Mouse (Mus musculus) CH12.LX (cell line): ENCODE data around the gene Hist1h2af. TPM values are rescaled to one million over a fixed set of nuclear protein-coding genes. Genes with fewer than 3 reads are reported as not detected.

Experiments used
- DNase-seq: peaks from one replicate; pipeline ENCODE4 v3.0.0-alpha.2; 2013; ENCODE audit errors: extremely low read depth
- H3K27ac ChIP-seq: 2 replicates; pipeline ENCODE4 v1.5.1; 2012; ENCODE audit warnings: low read depth, mild to moderate bottlenecking, control low read depth, moderate library complexity; ENCODE audit not compliant: insufficient read depth
- H3K27me3 ChIP-seq: replicated peaks from 2 replicates; pipeline ENCODE3; 2012; ENCODE audit warnings: inconsistent platforms
- H3K36me3 ChIP-seq, 2 experiments: replicated peaks in 1 of 2; 2 replicates each; pipeline versions ENCODE3 to v1.6.1; 2012; ENCODE audit warnings: inconsistent platforms in 1 of 2, low read length in 1 of 2, mild to moderate bottlenecking in 1 of 2, mixed read lengths in 1 of 2, moderate library complexity in 1 of 2; ENCODE audit not compliant: control insufficient read depth in 1 of 2, insufficient read depth in 1 of 2
- H3K4me1 ChIP-seq, 2 experiments: 2 replicates each; pipeline ENCODE4 v1.6.1; 2012; ENCODE audit warnings: inconsistent platforms in 1 of 2, moderate library complexity in 1 of 2; ENCODE audit not compliant: insufficient read depth in 2 of 2, control insufficient read depth in 1 of 2
- H3K4me2 ChIP-seq: 2 replicates; pipeline ENCODE4 v1.6.1; 2012; ENCODE audit warnings: low read depth, mild to moderate bottlenecking, control low read depth; ENCODE audit not compliant: poor library complexity, insufficient read depth, severe bottlenecking
- H3K4me3 ChIP-seq, 3 experiments: fragments of 150-350 bp in 1 of 3; sonication (generic) in 1 of 3; replicated peaks in 1 of 3; 2 replicates each; pipeline versions ENCODE3 to v1.5.1; 2011 to 2012; ENCODE audit warnings: low read depth in 2 of 3, low read length in 2 of 3, mild to moderate bottlenecking in 2 of 3, moderate library complexity in 2 of 3, control low read depth in 1 of 3, improper control_type of control experiment in 1 of 3, inconsistent platforms in 1 of 3, mixed read lengths in 1 of 3; ENCODE audit not compliant: poor library complexity in 1 of 3
- H3K79me2 ChIP-seq: replicated peaks from 2 replicates; pipeline ENCODE4 v1.6.1; 2012; ENCODE audit warnings: mild to moderate bottlenecking, moderate library complexity; ENCODE audit not compliant: control insufficient read depth, poor library complexity, insufficient read depth, severe bottlenecking; ENCODE audit errors: extremely low read depth
- H3K9ac ChIP-seq: 2 replicates; pipeline ENCODE4 v1.6.1; 2012; ENCODE audit warnings: low read depth, mild to moderate bottlenecking, control low read depth, moderate library complexity; ENCODE audit not compliant: insufficient read depth
- H3K9me3 ChIP-seq: replicated peaks from 2 replicates; pipeline ENCODE3; 2012; ENCODE audit warnings: low read length, inconsistent platforms, mixed read lengths
- CHD1 ChIP-seq: IDR thresholded peaks from 2 replicates; pipeline ENCODE4 v1.6.1; 2012; ENCODE audit warnings: low read depth, low read length, improper control_type of control experiment, inconsistent platforms
- CHD2 ChIP-seq: IDR thresholded peaks from 2 replicates; pipeline ENCODE4 v1.6.1; 2011; ENCODE audit warnings: low read length, improper control_type of control experiment
- E2F4 ChIP-seq: IDR thresholded peaks from 2 replicates; pipeline ENCODE4 v1.6.1; 2011; ENCODE audit warnings: low read depth, low read length, improper control_type of control experiment; ENCODE audit not compliant: insufficient replicate concordance
- ELF1 ChIP-seq: IDR thresholded peaks from 2 replicates; pipeline ENCODE4 v1.6.1; 2014; ENCODE audit warnings: low read depth, mild to moderate bottlenecking, inconsistent platforms, low read length, improper control_type of control experiment
- EP300 ChIP-seq: IDR thresholded peaks from 2 replicates; pipeline ENCODE4 v1.6.1; 2011; ENCODE audit warnings: low read length, improper control_type of control experiment
- ETS1 ChIP-seq: conservative IDR thresholded peaks from 2 replicates; pipeline ENCODE4 v1.6.1; 2012; ENCODE audit warnings: low read depth, mild to moderate bottlenecking, inconsistent platforms, low read length, improper control_type of control experiment, moderate library complexity
- GABPA ChIP-seq: IDR thresholded peaks from 2 replicates; pipeline ENCODE4 v1.6.1; 2012; ENCODE audit warnings: low read depth, low read length, improper control_type of control experiment, inconsistent platforms; ENCODE audit not compliant: insufficient replicate concordance
- HCFC1 ChIP-seq: IDR thresholded peaks from 2 replicates; pipeline ENCODE4 v1.6.1; 2012; ENCODE audit warnings: low read depth, mild to moderate bottlenecking, inconsistent platforms, low read length, improper control_type of control experiment
- IRF4 ChIP-seq: IDR thresholded peaks from 2 replicates; pipeline ENCODE4 v1.6.1; 2014; ENCODE audit warnings: low read depth, mild to moderate bottlenecking, inconsistent platforms, low read length, improper control_type of control experiment
- JUND ChIP-seq: conservative IDR thresholded peaks from 2 replicates; pipeline ENCODE4 v1.6.1; 2011; ENCODE audit warnings: low read depth, low read length, improper control_type of control experiment
- KAT2A ChIP-seq: IDR thresholded peaks from 2 replicates; pipeline ENCODE4 v1.6.1; 2012; ENCODE audit warnings: low read length, improper control_type of control experiment, inconsistent platforms; ENCODE audit not compliant: insufficient replicate concordance
- MAX ChIP-seq: IDR thresholded peaks from 2 replicates; pipeline ENCODE4 v1.6.1; 2011; ENCODE audit warnings: low read length, improper control_type of control experiment
- MAZ ChIP-seq: IDR thresholded peaks from 2 replicates; pipeline ENCODE4 v1.6.1; 2012; ENCODE audit warnings: low read depth, mild to moderate bottlenecking, inconsistent platforms, low read length, improper control_type of control experiment, moderate library complexity
- MXI1 ChIP-seq: IDR thresholded peaks from 2 replicates; pipeline ENCODE4 v1.6.1; 2011; ENCODE audit warnings: mild to moderate bottlenecking, low read depth, low read length, improper control_type of control experiment
- NELFE ChIP-seq: IDR thresholded peaks from 2 replicates; pipeline ENCODE4 v1.6.1; 2011; ENCODE audit warnings: low read depth, low read length, improper control_type of control experiment
- NRF1 ChIP-seq: IDR thresholded peaks from 2 replicates; pipeline ENCODE4 v1.6.1; 2014; ENCODE audit warnings: low read depth, mild to moderate bottlenecking, inconsistent platforms, low read length, improper control_type of control experiment, moderate library complexity
- PAX5 ChIP-seq: IDR thresholded peaks from 2 replicates; pipeline ENCODE4 v1.6.1; 2012; ENCODE audit warnings: low read length, inconsistent platforms, mixed read lengths
- POLR2A ChIP-seq: IDR thresholded peaks from 2 replicates; pipeline ENCODE4 v1.6.1; 2011; ENCODE audit warnings: low read depth, mild to moderate bottlenecking, improper control_type of control experiment, low read length
- RCOR1 ChIP-seq: conservative IDR thresholded peaks from 2 replicates; pipeline ENCODE4 v1.6.1; 2012; ENCODE audit warnings: low read depth, mild to moderate bottlenecking, inconsistent platforms, low read length, improper control_type of control experiment
- SIN3A ChIP-seq: IDR thresholded peaks from 2 replicates; pipeline ENCODE4 v1.6.1; 2012; ENCODE audit warnings: low read length, improper control_type of control experiment, inconsistent platforms
- SMC3 ChIP-seq: IDR thresholded peaks from 2 replicates; pipeline ENCODE4 v1.6.1; 2011; ENCODE audit warnings: low read depth, low read length, improper control_type of control experiment
- TBP ChIP-seq: conservative IDR thresholded peaks from 2 replicates; pipeline ENCODE4 v1.6.1; 2011; ENCODE audit warnings: low read depth, low read length, improper control_type of control experiment
- TCF12 ChIP-seq: IDR thresholded peaks from 2 replicates; pipeline ENCODE4 v1.6.1; 2014; ENCODE audit warnings: low read depth, mild to moderate bottlenecking, inconsistent platforms, low read length, improper control_type of control experiment
- UBTF ChIP-seq: IDR thresholded peaks from 2 replicates; pipeline ENCODE4 v1.6.1; 2012; ENCODE audit warnings: low read depth, mild to moderate bottlenecking, inconsistent platforms, low read length, improper control_type of control experiment, moderate library complexity
- USF1 ChIP-seq: IDR thresholded peaks from 2 replicates; pipeline ENCODE4 v1.6.1; 2014; ENCODE audit warnings: low read depth, mild to moderate bottlenecking, inconsistent platforms, low read length, improper control_type of control experiment
- USF2 ChIP-seq: conservative IDR thresholded peaks from 2 replicates; pipeline ENCODE4 v1.6.1; 2011; ENCODE audit warnings: low read depth, low read length, improper control_type of control experiment
- ZC3H11A ChIP-seq: IDR thresholded peaks from 2 replicates; pipeline ENCODE4 v1.6.1; 2012; ENCODE audit warnings: low read depth, mild to moderate bottlenecking, inconsistent platforms, low read length, improper control_type of control experiment
- ZKSCAN1 ChIP-seq: IDR thresholded peaks from 2 replicates; pipeline ENCODE4 v1.6.1; 2012; ENCODE audit warnings: low read depth, inconsistent platforms, low read length, improper control_type of control experiment, borderline replicate concordance
- ZMIZ1 ChIP-seq: IDR thresholded peaks from 2 replicates; pipeline ENCODE4 v1.6.1; 2012; ENCODE audit warnings: low read depth, mild to moderate bottlenecking, inconsistent platforms, low read length, improper control_type of control experiment
- ZNF384 ChIP-seq: IDR thresholded peaks from 2 replicates; pipeline ENCODE4 v1.6.1; 2012; ENCODE audit warnings: low read depth, low read length, improper control_type of control experiment, inconsistent platforms
- dilution Hi-C: fragments of 300-500 bp; cut with MboI; formaldehyde crosslinking; loops from 2 replicates; pipeline ENCODE4 v1.14.3; 2020; ENCODE audit warnings: low sequenced_read_pairs; ENCODE audit not compliant: extremely low pct_unique_long_range_greater_than_20kb, extremely low pct_ligation_motif_present
- in situ Hi-C: fragments of 300-500 bp; cut with MboI; formaldehyde crosslinking; loops from 3 replicates; pipeline ENCODE4 v1.14.3; 2019; ENCODE audit warnings: low sequenced_read_pairs, low pct_ligation_motif_present, low pct_unique_long_range_greater_than_20kb, mixed read lengths
- polyA plus RNA-seq: library from polyadenylated mRNA; unstranded; fragments of >175 nt; gene quantifications from 2 replicates; pipeline ENCODE4 v1.2.1, GENCODE M21; 2012; ENCODE audit warnings: low read depth; ENCODE audit not compliant: insufficient read length
- total RNA-seq, 2 experiments: library from RNA; depleted of rRNA; stranded (reverse); fragments of 300-350 nt in 1 of 2; fragments of >200 nt in 1 of 2; gene quantifications; 2 replicates each; pipeline ENCODE4 v1.2.3; 2012 to 2014

The Hist1h2af gene
- total and polyA plus RNA-seq, 3 experiments: 57.1 to 932 (median 68.6) TPM

- TF ChIP-seq UBTF: peak; percentile 99
- peak; percentile 44; the same call in 1 of the 2 replicates for TF ChIP-seq USF2
- TF ChIP-seq RCOR1: peak; percentile 95
- peak; percentile 35 for TF ChIP-seq NRF1
- no peak for TF ChIP-seq PAX5
- TF ChIP-seq SMC3: no peak; the same call in 1 of the 2 replicates
- TF ChIP-seq ELF1: peak; percentile 52
- TF ChIP-seq CHD1: peak; percentile 83
- no peak for TF ChIP-seq ZC3H11A
- peak; percentile 33; the same call in 1 of the 2 replicates for TF ChIP-seq MAX
- TF ChIP-seq NELFE: peak; percentile 100
- TF ChIP-seq MXI1: no peak; the same call in 1 of the 2 replicates
- TF ChIP-seq GABPA: peak; percentile 6; the same call in 1 of the 2 replicates
- TF ChIP-seq TCF12: peak; percentile 96
- TF ChIP-seq JUND: no peak
- peak; percentile 85 for TF ChIP-seq HCFC1
- peak; percentile 99 for TF ChIP-seq TBP
- peak; percentile 92; the same call in 1 of the 2 replicates for TF ChIP-seq SIN3A
- no peak for TF ChIP-seq EP300
- TF ChIP-seq, all 38 proteins: peak for 23
Observed at GRCm38 (mm10) chr13:23581408-23582218, 47.9 kb downstream of the Hist1h2af start, which contains the start of gene Hist1h4d (continued).

GRCm38 (mm10) chr13:23582219-23583056, 48.7 kb downstream of the Hist1h2af start:
- H3K36me3 ChIP-seq: no peaks in the 10 kb centered on the region
- peak overlapping the region; percentile 35 to 65 (median 39) for H3K4me3 ChIP-seq
- H3K9ac ChIP-seq: peak overlapping the region; percentile 43
- dilution Hi-C loops: no loop called here
- in situ Hi-C loops: no loop called here
- peak; percentile 59 for DNase-seq
- no peaks in the 10 kb centered on the region for H3K27me3 ChIP-seq
- H3K79me2 ChIP-seq: no peaks in the 10 kb centered on the region
- H3K9me3 ChIP-seq: no peaks in the 10 kb centered on the region
- peak overlapping the region; percentile 92 for H3K27ac ChIP-seq
- H3K4me2 ChIP-seq: peak overlapping the region; percentile 78
- H3K4me1 ChIP-seq: peaks cover 3 to 38% of the 10 kb centered on the region in 2 experiments
- TF ChIP-seq E2F4: no peak
- TF ChIP-seq PAX5: no peak
- peak; percentile 15; the same call in 1 of the 2 replicates for TF ChIP-seq ELF1
- no peak for TF ChIP-seq ZKSCAN1
- TF ChIP-seq POLR2A: no peak; the same call in 1 of the 2 replicates
- TF ChIP-seq TCF12: no peak
- peak; percentile 38; the same call in 1 of the 2 replicates for TF ChIP-seq MXI1
- TF ChIP-seq ZNF384: peak; percentile 84
- no peak; the same call in 1 of the 2 replicates for TF ChIP-seq IRF4
- no peak; the same call in 1 of the 2 replicates for TF ChIP-seq NELFE
- TF ChIP-seq ETS1: no peak
- no peak for TF ChIP-seq KAT2A
- TF ChIP-seq ZMIZ1: no peak; the same call in 1 of the 2 replicates
- TF ChIP-seq JUND: 0 out of 2 replicates have a peak, but pooled peaks have one; percentile 5
- TF ChIP-seq USF2: no peak
- no peak for TF ChIP-seq ZC3H11A
- TF ChIP-seq SMC3: no peak
- TF ChIP-seq USF1: no peak
- TF ChIP-seq CHD2: peak; percentile 79
- no peak for TF ChIP-seq NRF1
- no peak for TF ChIP-seq MAZ
- TF ChIP-seq TBP: no peak
- TF ChIP-seq UBTF: no peak
- TF ChIP-seq MAX: no peak; the same call in 1 of the 2 replicates
